Mouse (Mus musculus) bone marrow, adult 2 months (tissue): ENCODE results near the gene Tas2r134.

Experiments
- CTCF ChIP-seq: fragments of 200-500 bp; IDR thresholded peaks from 2 replicates; pipeline ENCODE4 v1.5.1; 2011; ENCODE audit warnings: low read length, control low read depth; ENCODE audit not compliant: control insufficient read depth, insufficient read depth
- POLR2A ChIP-seq: fragments of 200-500 bp; IDR thresholded peaks from 2 replicates; pipeline ENCODE4 v1.6.1; 2011; ENCODE audit warnings: low read depth, mild to moderate bottlenecking, control low read depth, low read length, borderline replicate concordance; ENCODE audit not compliant: control insufficient read depth

- TF ChIP-seq CTCF (no peak), POLR2A (no peak)
These were observed 14.3 kb downstream of the Tas2r134 start for GRCm38 (mm10) chr2:51641635-51642034.
